Mouse (Mus musculus) layer of hippocampus, adult 8-10 months (tissue): ENCODE measurements around the gene Krt5. TPM values are rescaled to one million over a fixed set of nuclear protein-coding genes. Genes with fewer than 3 reads are reported as not detected.
"Not testable (repeated sequence)": the region's sequence is repeated elsewhere in the genome, so short reads cannot be mapped to it uniquely, and the experiment has no call there.

ENCODE experiments used
- DNase-seq, 2 experiments: peaks; one replicate each; pipeline ENCODE4 v3.0.0; 2022; ENCODE audit warnings: low spot score in 2 of 2
- total RNA-seq, 4 experiments: library from RNA; stranded (reverse); gene quantifications; 2 replicates each; pipeline ENCODE4 v1.2.4; 2022

The Krt5 gene
- total RNA-seq: under 1 TPM; 0.35 to 0.61 (median 0.53) TPM

DNA sequence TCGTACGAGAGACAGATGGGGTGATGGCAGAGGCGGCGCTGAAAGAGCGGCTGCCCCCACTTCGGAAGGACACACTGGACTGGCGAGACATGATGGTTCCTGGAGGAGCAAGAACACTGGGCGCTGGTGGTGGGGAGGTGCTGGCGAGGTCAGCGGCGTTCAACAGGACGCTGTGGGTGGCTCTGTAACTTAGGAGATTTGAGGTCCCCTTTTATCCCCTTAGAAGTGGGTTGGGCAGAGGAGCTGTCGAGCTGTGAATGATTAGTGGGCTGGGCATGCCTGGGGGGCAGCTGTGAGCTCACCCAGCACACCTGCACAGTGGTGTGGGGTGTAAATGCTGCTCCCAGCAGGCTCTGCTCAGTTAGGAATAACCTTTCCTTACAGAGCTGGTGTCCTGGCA is at the start of gene Krt5:
Gene Krt5, minus strand, starts transcription at position 179 of the 400 bp plus-strand sequence.
- no peak for DNase-seq

- no peak for DNase-seq
These were observed 30.0 kb upstream of the Krt5 start, which contains the start of gene Krt71 for GRCm38 (mm10) chr15:101742711-101743110. Gene Krt71 (minus strand): TSS chr15:101743109.

DNA sequence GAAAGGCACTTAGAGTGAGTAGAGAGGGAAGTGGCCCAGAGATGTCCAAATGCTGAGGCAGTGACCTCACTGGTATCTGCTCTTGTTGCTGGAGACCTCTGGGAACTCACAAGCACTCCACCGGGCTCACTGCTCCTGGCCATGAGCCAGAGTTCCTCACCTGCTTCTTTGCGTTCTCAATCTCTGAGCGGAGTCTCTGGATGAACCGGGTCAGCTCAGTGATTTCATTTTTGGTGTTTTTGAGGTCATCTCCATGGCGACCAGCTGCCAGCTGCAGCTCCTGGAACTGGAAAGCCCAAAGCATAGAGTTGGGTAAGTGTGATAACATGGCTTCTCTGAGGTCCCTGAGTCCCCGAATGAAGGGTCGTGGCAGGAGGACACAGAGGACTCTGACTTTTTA is 25.1 kb upstream of the Krt5 start:
- no peak for DNase-seq

DNA sequence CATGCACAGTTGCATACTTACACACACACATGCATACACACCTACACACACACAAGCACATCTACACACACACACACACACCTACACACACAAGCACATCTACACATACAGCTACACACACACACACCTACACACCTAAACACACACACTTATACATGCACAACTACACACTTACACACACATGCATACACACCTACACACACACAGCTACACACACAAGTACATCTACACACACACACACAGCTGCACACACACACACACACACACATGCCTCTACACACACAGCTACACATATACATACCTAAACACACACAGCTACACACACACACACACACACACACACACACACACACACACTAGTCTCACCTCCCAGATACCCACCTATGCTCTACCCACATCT is 18.0 kb upstream of the Krt5 start:
- no peak for DNase-seq

DNA sequence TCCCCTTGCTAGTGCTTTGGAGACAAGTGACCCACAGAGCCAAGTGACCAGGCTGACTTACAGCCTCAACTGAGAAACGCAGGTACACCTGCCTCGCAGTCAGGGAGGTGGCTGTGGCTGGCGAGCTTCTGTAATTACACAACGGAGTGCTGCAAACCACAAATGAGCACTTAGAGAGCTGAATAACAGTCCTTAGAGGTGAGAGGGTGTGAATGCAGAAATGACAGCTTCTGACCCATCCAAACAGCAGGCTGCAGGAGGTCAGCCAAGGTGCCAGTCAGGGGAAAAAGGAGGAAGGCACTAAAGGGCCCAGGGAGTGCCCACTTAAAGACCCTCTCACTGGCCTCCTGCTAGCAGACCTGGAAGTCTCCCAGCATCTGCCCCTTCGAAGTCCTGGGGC is 12.0 kb upstream of the Krt5 start:
- DNase-seq: no peak

DNA sequence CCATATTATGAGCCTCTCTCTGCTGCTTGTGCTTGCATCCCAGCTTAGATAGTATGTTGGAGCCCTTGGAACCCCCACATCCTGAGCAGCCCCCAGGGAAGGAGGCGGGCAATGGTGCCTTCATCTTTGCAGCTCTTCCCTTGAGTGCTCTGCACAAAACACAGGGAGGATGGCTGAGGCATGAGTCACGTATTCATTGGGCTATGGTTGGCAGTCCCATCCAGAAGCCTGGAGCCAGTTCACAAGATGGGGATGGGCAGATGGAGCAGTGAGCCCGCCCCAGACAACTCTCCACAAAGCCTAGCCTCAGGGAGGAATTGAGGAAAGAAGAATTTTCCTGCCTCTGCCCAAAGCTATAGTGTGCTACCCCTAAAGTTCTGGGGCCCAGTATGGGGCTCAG is 3.1 kb upstream of the Krt5 start:
- no peak for DNase-seq

DNA sequence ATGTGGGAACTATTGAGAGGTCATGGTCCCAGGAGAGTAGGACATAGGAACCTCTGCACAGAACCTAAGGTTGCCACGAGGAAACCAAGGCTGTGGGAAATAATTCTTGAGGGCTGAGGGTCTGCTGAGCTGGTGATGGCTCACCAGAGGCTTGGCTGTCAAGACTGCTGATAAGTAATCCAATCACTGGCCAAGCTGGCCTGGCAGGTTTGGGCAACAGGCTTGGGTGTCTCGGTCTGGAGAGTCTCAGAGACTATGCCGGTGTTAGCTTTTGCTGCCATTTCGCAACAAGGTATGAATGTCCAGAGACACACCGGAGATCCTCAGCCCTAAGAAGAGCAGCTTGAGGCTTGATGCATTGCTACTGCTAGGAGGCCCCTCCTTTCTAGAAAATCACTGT is 1.7 kb upstream of the Krt5 start:
- DNase-seq: no peak

DNA sequence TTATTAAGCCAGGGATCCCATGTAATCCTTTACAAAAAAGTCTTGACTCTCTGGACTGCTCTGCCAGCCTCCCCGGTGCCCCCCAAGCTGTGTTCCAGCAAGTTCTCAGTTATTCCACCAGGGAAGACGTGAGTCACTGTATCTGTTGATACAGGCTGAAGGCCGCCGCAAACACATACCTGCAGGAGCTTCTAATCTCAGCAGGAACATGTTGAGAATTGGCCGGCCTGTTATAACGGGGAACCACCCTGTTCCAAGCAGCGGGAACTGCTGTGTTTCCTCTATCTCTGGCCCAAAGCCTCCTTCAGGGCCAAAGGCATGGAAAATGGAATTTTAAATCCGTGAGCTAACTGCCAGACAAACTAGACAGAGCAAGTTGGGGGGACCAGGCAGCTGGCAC is 1.0 kb upstream of the Krt5 start:
- no peak for DNase-seq

DNA sequence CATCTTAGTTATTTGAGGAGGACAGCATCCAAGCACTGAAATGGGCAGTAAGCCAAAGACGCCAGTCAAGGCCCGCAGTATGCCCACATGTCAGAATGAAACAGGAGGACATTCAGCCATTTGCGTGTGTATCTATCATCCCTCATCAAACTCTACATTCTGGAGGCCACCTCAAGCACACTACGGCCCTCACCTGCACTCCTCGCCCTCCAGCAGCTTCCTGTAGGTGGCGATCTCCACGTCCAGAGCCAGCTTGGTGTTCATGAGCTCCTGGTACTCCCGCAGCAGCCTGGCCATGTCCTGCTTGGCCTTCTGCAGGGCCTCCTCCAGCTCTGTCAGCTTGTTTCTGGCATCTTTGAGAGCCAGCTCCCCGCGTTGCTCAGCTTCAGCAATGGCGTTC is 4.0 kb downstream of the Krt5 start:
- DNase-seq: no peak

DNA sequence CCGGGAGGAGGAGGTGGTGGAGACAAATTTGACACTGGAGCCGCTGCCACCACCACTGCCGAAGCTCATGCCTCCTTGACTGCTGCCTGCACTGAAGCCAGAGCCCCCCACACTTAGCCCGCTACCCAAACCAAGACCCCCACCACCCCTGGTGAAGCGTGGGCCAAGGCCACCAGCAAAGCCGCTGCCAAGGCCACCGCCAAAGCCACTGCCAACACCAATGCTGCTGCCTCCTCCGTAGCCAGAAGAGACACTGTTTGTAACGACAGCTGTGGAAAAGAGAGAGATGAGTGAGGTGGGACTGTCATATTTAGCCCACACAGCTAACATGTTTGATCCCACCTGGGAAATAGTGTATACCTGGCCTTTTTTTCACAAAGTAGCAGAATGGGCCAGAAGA is 5.2 kb downstream of the Krt5 start:
- DNase-seq: no peak

DNA sequence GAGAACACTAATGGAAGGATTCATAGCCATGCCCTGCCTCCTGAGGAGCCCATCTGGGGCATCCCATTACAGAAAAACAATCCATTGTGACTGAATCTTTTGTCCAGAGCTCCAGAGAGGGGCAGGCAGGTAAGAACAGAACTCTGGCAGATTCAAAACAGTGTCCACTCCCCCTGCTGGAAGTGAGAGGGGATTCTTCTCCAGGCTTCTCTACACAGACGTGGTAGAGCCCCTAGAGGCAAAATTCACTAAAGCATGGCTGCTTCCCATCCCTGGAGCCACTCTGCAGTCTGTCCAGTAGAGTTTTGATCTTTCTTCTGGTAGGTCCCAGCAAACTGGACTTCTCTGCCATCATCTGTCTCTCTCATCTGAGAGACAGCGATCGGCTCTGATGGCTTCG is 8.6 kb downstream of the Krt5 start:
- no peak for DNase-seq

GRCm38 (mm10) chr15:101702380-101702779 is 10.3 kb downstream of the Krt5 start:
- no peak for DNase-seq

GRCm38 (mm10) chr15:101699866-101700265 is 12.8 kb downstream of the Krt5 start:
- DNase-seq: no peak

DNA sequence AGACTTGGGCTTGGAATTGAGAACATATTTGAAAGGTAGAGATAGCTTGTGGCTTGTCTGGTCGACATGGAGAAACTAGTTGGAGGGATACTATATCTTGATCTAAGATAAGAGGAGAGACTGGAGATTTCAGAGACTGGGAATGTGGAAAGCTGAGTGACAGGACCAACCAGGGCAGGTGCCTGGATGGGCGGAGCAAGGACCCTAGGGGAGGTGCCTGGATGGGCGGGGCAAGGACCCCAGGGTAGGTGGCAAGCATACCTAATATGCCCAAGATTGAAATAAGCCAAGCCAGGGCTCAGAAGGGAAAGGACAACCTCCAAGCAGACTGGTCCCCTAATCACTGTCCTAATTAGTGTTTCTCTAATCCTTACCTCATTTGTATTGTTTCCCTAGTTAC is 13.5 kb downstream of the Krt5 start:
- DNase-seq: no peak

- no peak for DNase-seq
These were observed 15.1 kb downstream of the Krt5 start for GRCm38 (mm10) chr15:101697326-101698188.

GRCm38 (mm10) chr15:101694207-101694606 is 18.5 kb downstream of the Krt5 start, which contains the start of gene Krt6a:
Gene Krt6a (minus strand): TSS chr15:101694307.
- DNase-seq: no peak

DNA sequence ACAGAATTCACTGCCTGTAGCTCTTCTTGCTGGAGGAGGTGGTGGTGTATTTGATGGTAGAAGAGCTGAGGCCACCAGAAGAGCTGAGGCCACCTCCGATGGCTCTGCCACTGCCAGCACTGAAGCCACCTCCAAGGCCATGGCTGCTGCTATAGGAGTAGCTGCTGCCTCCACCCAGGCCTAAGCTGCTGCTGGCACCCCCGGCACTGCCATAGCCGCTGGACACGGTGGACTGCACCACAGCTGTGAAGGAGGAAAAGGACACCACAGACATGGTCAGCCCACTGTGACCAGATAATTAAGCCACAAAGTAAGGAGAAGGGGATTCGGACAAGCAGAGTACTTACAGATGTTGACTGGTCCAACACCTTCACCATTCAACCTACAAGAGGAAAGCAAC is 22.2 kb downstream of the Krt5 start:
- DNase-seq: not testable (repeated sequence)

- DNase-seq: no peak
These were observed 24.5 kb downstream of the Krt5 start for GRCm38 (mm10) chr15:101688161-101688560.

DNA sequence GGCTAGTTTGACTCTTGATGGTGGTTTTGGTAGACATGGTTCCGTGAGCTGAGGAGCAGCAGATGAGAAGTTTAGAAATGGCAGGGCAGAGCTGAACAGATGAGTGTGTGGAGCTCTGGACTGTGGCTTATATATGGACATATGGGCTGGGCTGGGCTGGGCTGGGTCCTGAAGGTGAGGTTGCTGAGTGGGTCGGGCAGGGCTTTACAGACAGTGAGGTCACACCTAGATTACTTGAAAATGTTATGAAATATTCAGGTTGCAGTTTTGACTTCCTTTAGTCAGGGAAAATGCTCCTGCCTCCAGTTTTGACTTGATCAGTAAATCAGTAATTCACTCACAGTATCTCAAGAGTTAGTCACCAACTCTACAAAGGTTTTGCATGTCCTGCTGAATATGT is 32.5 kb downstream of the Krt5 start, which contains the start of gene Krt6b:
Gene Krt6b, minus strand, starts transcription at position 101 of the 400 bp plus-strand sequence.
- DNase-seq: no peak

GRCm38 (mm10) chr15:101675978-101676377 is 36.7 kb downstream of the Krt5 start:
- no peak for DNase-seq
